Mouse (Mus musculus) liver, adult 2 months (tissue): ENCODE measurements at regions not wholly inside any gene's neighbourhood (a gene's known extent, or its start where the extent isn't known, plus 50 kb on each side); places are given as distances from the start of the nearest gene placed in this dataset.

Experiments used
- CTCF ChIP-seq: fragments of 200-500 bp; IDR thresholded peaks from 2 replicates; pipeline ENCODE4 v1.5.1; 2011; ENCODE audit warnings: low read depth, low read length, control low read depth
- POLR2A ChIP-seq: fragments of 200-500 bp; IDR thresholded peaks from 2 replicates; pipeline ENCODE4 v1.6.1; 2011; ENCODE audit warnings: low read length, control low read depth; ENCODE audit not compliant: insufficient read depth; ENCODE audit errors: extremely low read depth

DNA sequence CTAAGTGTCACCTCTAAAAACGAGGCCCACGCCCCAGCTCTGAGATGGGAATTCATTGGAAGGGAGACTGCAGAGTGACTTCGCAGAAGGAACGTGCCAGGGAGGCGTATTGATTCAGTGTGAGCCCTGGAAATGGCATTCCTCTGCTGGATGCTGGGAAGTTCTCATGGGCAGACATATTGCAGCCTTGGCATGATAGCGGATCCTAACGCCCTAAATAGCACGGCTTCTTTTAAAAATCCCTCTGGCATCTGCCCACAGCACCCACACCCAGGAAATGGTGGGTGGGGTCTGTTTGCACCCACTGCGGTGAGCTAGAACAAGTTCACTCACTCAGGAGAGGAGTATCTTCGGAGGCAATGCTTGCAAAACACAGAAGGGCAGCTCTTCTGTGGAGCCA is 96.0 kb upstream of the Npas2 start:
- no peak for TF ChIP-seq CTCF
- no peak for TF ChIP-seq POLR2A
